Mouse (Mus musculus): ENCODE measurements at regions not wholly inside any gene's neighbourhood (a gene's known extent, or its start where the extent isn't known, plus 50 kb on each side); places are given as distances from the start of the nearest gene placed in this dataset.
A peak's percentile ranks its signal among the peaks of the same experiment; 100 is the strongest.

- Histone ChIP-seq H3K27ac (0 out of 2 replicates have a peak overlapping the region, but pooled peaks have one; percentile 36), H3K4me1 (0 out of 2 replicates have a peak, but pooled peaks cover 5% of the 10 kb centered on the region), H3K36me3 (no peaks in the 10 kb centered on the region), H3K4me3 (no peak overlapping the region), H3K27me3 (ENCODE audit: low read depth, poor library complexity, severe bottlenecking) (no peaks in the 10 kb centered on the region), H3K9me3 (replicated peaks) (no peaks in the 10 kb centered on the region)
- 84% methylated on average over 3 of the region's 3 CpGs for WGBS
- DNase-seq (ENCODE audit: low spot score), result no peak
Observed at GRCm38 (mm10) chr5:73768253-73768652, 117.1 kb downstream of the Spata18 start.

GRCm38 (mm10) chr5:73775775-73776548 is 124.8 kb downstream of the Spata18 start:
- Histone ChIP-seq H3K4me1 (peaks cover 12% of the 10 kb centered on the region), H3K4me3 (no peak overlapping the region), H3K9me3 (replicated peaks) (no peaks in the 10 kb centered on the region), H3K27ac (0 out of 2 replicates have a peak overlapping the region, but pooled peaks have one; percentile 1), H3K36me3 (no peaks in the 10 kb centered on the region), H3K27me3 (ENCODE audit: low read depth, poor library complexity, severe bottlenecking) (no peaks in the 10 kb centered on the region)
- 94% methylated on average over 7 of the region's 7 CpGs for WGBS
- DNase-seq (ENCODE audit: low spot score), result no peak

- no peak for DNase-seq (ENCODE audit: low spot score)
- Histone ChIP-seq H3K9me3 (replicated peaks) (no peaks in the 10 kb centered on the region), H3K4me3 (no peak overlapping the region), H3K27ac (peak overlapping the region; percentile 63), H3K36me3 (no peaks in the 10 kb centered on the region), H3K27me3 (ENCODE audit: low read depth, poor library complexity, severe bottlenecking) (no peaks in the 10 kb centered on the region), H3K4me1 (peaks cover 26% of the 10 kb centered on the region)
- WGBS, result 87% methylated on average over 9 of the region's 9 CpGs
Observed at GRCm38 (mm10) chr5:73777282-73777921, 126.2 kb downstream of the Spata18 start.

- no peak overlapping the region for H3K4me3 ChIP-seq
- WGBS, result 86% methylated on average over 23 of the region's 23 CpGs
- DNase-seq (ENCODE audit: low spot score), result peak; percentile 49
Observed at GRCm38 (mm10) chr5:73781190-73781940, 130.2 kb downstream of the Spata18 start.

GRCm38 (mm10) chr5:73782214-73783091 is 131.3 kb downstream of the Spata18 start:
- Histone ChIP-seq H3K4me3 (peak overlapping the region; percentile 34), H3K36me3 (no peaks in the 10 kb centered on the region), H3K4me1 (peaks cover 50% of the 10 kb centered on the region), H3K9me3 (replicated peaks) (no peaks in the 10 kb centered on the region), H3K27ac (peak overlapping the region; percentile 92), H3K27me3 (ENCODE audit: low read depth, poor library complexity, severe bottlenecking) (no peaks in the 10 kb centered on the region)
- DNase-seq (ENCODE audit: low spot score), result peak; percentile 96
- WGBS, result 7% methylated on average over 15 of the region's 15 CpGs

More at GRCm38 (mm10) chr5:73781190-73781940, 130.2 kb downstream of the Spata18 start:
- Histone ChIP-seq H3K27ac (peak overlapping the region; percentile 92), H3K36me3 (no peaks in the 10 kb centered on the region), H3K9me3 (replicated peaks) (no peaks in the 10 kb centered on the region), H3K27me3 (ENCODE audit: low read depth, poor library complexity, severe bottlenecking) (no peaks in the 10 kb centered on the region), H3K4me1 (peaks cover 49% of the 10 kb centered on the region)

GRCm38 (mm10) chr5:73787275-73787674 is 136.1 kb downstream of the Spata18 start:
- H3K4me1 ChIP-seq, result peaks cover 36% of the 10 kb centered on the region
- no peaks in the 10 kb centered on the region for H3K9me3 ChIP-seq (replicated peaks)
- no peak overlapping the region for H3K4me3 ChIP-seq
- H3K27ac ChIP-seq, result peak overlapping the region; percentile 54
- DNase-seq (ENCODE audit: low spot score), result no peak
- 79% methylated on average over 5 of the region's 5 CpGs for WGBS
- H3K36me3 ChIP-seq, result no peaks in the 10 kb centered on the region
- no peaks in the 10 kb centered on the region for H3K27me3 ChIP-seq (ENCODE audit: low read depth, poor library complexity, severe bottlenecking)

GRCm38 (mm10) chr5:73792216-73792615 is 141.0 kb downstream of the Spata18 start:
- H3K4me3 ChIP-seq, result no peak overlapping the region
- 78% methylated on average over 3 of the region's 3 CpGs for WGBS

GRCm38 (mm10) chr5:73796201-73796600 is 145.0 kb downstream of the Spata18 start:
- Histone ChIP-seq H3K4me3 (no peak overlapping the region), H3K9me3 (replicated peaks) (no peaks in the 10 kb centered on the region), H3K4me1 (peaks cover 26% of the 10 kb centered on the region), H3K27ac (peak overlapping the region; percentile 37; the same call in 1 of the 2 replicates), H3K27me3 (ENCODE audit: low read depth, poor library complexity, severe bottlenecking) (no peaks in the 10 kb centered on the region), H3K36me3 (no peaks in the 10 kb centered on the region)
- 63% methylated on average over 2 of the region's 2 CpGs for WGBS
- no peak for DNase-seq (ENCODE audit: low spot score)

More at GRCm38 (mm10) chr5:73792216-73792615, 141.0 kb downstream of the Spata18 start:
- no peaks in the 10 kb centered on the region for H3K27me3 ChIP-seq (ENCODE audit: low read depth, poor library complexity, severe bottlenecking)
- H3K9me3 ChIP-seq (replicated peaks), result no peaks in the 10 kb centered on the region
- no peak for DNase-seq (ENCODE audit: low spot score)
- peak overlapping the region; percentile 53; the same call in 1 of the 2 replicates for H3K27ac ChIP-seq
- no peaks in the 10 kb centered on the region for H3K36me3 ChIP-seq
- H3K4me1 ChIP-seq, result peaks cover 29% of the 10 kb centered on the region

GRCm38 (mm10) chr5:73797980-73798379 is 146.8 kb downstream of the Spata18 start:
- 89% methylated on average over 3 of the region's 3 CpGs for WGBS
- no peak for DNase-seq (ENCODE audit: low spot score)

GRCm38 (mm10) chr5:73803431-73803830 is 152.3 kb downstream of the Spata18 start:
- WGBS, result 88% methylated on average over 1 of the region's 1 CpGs
- H3K27me3 ChIP-seq (ENCODE audit: low read depth, poor library complexity, severe bottlenecking), result no peaks in the 10 kb centered on the region
- no peak overlapping the region; the same call in 1 of the 2 replicates for H3K27ac ChIP-seq
- H3K9me3 ChIP-seq (replicated peaks), result peaks cover 4% of the 10 kb centered on the region; the same call in 1 of the 2 replicates
- 0 out of 2 replicates have a peak, but pooled peaks cover 4% of the 10 kb centered on the region for H3K4me1 ChIP-seq
- no peak for DNase-seq (ENCODE audit: low spot score)
- no peak overlapping the region for H3K4me3 ChIP-seq
- H3K36me3 ChIP-seq, result no peaks in the 10 kb centered on the region

More at GRCm38 (mm10) chr5:73797980-73798379, 146.8 kb downstream of the Spata18 start:
- H3K27ac ChIP-seq, result no peak overlapping the region
- no peaks in the 10 kb centered on the region for H3K36me3 ChIP-seq
- H3K9me3 ChIP-seq (replicated peaks), result no peaks in the 10 kb centered on the region
- no peaks in the 10 kb centered on the region for H3K27me3 ChIP-seq (ENCODE audit: low read depth, poor library complexity, severe bottlenecking)
- H3K4me3 ChIP-seq, result no peak overlapping the region
- peaks cover 14% of the 10 kb centered on the region for H3K4me1 ChIP-seq

GRCm38 (mm10) chr5:73804556-73805230 is 153.5 kb downstream of the Spata18 start:
- no peak for DNase-seq (ENCODE audit: low spot score)
- H3K36me3 ChIP-seq, result no peaks in the 10 kb centered on the region
- 87% methylated on average over 4 of the region's 4 CpGs for WGBS
- H3K4me3 ChIP-seq, result no peak overlapping the region
- H3K9me3 ChIP-seq (replicated peaks), result peaks cover 4% of the 10 kb centered on the region; the same call in 1 of the 2 replicates
- H3K27me3 ChIP-seq (ENCODE audit: low read depth, poor library complexity, severe bottlenecking), result no peaks in the 10 kb centered on the region
- peak overlapping the region; percentile 56 for H3K27ac ChIP-seq
- H3K4me1 ChIP-seq, result 0 out of 2 replicates have a peak, but pooled peaks cover 4% of the 10 kb centered on the region
